Mouse (Mus musculus): Measurements from ENCODE around the gene Arhgef1.
"Not testable (repeated sequence)": the region's sequence is repeated elsewhere in the genome, so short reads cannot be mapped to it uniquely, and the experiment has no call there.

Arhgef1 gene

DNA sequence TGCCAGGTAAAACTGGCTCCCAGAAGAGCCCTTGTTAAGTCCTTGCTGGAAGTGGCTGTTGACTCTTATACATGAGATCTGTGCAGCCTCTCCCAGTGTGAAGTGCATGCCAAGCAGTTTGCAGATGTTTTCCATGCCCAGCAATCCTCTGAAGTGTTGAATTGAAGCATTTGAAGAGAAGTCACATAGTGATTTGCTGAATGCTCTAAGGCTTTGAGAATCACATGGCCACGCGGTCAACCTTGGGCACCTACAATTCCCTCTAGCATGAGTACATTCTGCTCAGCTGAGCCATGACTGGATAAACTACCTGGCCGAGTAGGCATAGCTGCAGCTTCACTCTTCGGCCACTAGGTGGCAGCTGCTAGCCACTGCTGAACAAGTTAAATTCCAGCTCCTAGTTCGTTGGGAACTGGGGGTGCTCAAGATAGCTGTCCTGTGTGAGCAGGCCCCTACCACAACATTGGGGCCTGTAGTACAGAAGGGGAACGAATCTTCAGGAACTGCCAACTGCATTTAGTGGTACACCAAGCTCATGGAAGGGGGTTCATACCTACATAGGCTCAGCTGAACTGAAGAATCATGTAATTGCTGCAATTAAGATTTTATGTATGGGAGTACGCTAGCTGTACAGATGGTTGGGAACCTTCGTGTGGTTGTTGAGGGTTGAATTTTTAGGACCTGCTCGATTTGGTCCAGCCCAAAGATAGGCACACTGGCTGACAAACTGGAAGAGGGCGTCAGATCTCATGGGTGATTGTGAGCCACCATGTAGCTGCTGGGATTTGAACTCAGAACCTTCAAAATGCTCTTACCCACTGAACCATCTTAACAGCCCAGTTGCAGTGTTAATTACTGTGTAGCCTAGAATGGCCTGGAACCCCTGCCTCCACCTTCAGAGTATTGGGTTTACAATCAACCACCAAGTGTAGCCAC lies 12.2 kb upstream of the Arhgef1 start:
- peak; percentile 79 for DNase-seq (ENCODE audit: low spot score)

DNA sequence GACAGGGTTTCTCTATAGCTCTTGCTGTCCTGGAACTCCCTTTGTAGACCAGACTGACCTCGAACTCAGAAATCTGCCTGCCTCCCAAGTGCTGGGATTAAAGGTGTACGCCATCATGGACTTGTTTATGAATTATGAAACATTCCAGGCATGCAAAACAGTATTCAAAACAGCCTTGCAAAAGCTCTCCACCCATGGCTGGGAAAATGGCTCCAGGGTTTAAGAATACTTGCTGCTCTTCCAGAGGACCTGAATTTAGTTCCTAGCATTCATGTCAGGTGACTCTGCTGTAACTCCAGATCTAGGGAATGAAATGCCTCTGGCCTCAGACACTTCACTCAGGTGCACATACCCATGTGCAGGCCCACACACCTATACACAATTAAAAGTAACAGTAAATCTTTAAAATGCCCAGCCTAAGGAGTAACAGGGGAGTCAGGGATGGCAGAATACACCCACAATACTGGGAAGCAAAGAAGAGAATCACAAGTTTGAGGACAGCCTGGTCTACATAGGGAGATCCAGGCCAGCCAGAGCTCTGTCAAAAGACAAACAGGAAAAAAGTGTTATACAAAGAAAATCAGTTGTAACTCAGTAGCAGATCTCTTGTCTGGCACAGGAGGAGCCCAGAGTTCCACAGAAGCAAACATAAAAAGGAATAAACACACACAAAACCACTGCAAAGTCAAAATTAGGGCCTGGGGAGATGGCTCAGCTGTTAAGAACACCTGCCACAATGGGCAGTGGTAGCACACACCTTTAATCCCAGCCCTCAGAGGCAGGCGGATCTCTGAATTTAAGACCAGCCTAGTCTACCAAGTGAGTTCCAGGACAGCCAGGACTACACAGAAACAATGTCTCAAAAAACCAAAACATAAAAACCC lies 11.2 kb upstream of the Arhgef1 start:
- DNase-seq (ENCODE audit: low spot score), result no peak

DNA sequence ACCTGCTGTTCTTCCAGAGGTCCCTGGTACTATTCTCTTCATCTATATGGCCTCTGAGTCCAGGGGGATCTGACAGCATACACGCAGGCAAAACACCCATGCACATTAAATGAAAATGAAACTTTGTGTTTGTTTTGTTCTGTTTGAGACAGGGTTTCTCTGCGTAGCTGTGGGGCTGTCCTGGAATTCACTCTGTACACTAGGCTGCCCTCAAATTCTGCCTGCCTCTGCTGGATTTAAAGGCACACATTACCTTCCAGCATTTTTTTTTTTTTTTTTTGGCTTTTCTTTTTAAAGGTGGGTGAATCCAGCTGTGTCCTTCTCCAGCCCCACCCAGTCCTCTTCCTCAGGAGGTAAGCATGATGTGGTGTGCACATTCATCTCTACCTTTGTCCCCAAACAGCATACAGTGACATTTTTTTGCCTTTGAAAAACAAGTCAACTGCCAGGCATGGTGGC lies 10.6 kb upstream of the Arhgef1 start:
- DNase-seq (ENCODE audit: low spot score), result no peak

DNA sequence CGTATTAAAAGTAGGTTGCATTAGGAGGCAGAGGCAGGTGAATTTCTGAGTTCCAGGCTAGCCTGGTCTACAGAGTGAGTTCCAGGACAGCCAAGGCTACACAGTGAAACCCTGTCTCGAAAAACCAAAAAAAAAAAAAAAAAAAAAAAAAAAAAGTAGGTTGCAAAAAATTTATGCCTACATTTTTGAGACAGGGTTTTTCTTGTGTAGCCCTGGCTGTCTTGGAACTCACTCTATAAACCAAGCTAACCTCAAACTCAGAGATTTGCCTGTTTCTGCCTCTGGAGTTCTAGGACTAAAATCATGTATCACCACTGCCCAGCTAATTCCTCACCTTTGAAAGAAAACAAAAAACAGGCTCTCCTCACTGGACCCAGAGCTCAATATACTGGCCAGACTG lies 7.0 kb upstream of the Arhgef1 start:
- DNase-seq (ENCODE audit: low spot score), result not testable (repeated sequence)

DNA sequence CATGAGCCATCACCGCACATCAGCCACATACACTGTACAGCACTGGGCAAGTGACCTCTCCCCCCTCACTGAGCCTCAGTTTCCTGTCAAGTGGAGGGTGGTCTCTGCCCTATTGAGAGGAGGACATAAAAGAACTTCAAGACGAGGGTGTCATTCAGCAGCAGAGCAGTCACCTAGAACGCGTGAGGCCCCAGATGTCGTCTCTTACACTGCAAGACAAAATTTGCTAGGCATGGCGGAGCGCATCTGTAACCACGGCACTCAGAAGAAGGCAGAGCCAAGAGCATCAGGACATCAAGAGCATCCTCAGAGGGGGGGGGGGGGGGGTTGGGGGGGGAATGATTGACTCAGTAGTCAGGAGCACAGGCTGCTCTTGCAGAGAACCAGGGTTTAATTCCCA lies 6.4 kb upstream of the Arhgef1 start:
- DNase-seq (ENCODE audit: low spot score), result no peak

DNA sequence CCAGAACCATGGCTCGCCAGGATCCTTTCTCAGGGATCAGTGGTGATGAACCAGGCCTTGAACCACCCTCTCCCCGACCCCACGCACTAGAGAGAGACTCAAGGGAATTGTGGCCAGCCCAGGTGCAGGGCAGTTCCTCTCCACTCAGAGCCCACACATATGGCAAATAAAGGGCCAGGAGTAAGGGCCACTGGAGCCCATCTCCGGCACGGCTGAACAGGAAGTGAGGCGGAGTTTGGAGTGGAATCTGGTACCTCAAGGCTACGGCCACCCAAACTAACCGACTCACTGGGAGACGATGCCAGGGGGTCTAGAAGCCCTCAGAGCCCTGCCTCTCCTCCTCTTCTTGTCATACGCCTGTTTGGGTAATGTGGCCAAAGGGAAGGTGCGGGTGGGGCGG lies 5.5 kb upstream of the Arhgef1 start, which contains the start of gene Cd79a:
Gene Cd79a, plus strand, starts transcription at position 158 of the 400 bp plus-strand sequence.
- DNase-seq (ENCODE audit: low spot score), result no peak

DNA sequence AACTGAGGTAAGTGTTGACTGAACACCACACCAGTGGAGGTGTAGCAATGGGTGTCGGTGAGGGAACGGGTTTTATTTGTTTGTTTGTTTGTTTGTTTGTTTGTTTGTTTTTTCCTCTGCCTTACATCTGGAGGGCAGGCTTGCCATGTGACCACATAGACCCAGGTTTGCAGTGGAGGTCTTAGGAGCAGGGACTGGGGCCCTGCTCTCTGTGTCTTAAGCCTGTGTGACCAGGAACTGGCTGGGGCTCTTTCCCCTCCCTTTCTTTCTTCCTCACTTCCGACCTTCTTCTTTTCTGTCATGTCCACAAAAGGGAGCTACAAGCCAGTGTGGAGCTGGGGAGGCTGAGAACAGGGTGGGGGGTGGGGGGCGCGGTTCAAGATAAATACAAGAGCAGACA lies 4.8 kb upstream of the Arhgef1 start:
- no peak for DNase-seq (ENCODE audit: low spot score)

DNA sequence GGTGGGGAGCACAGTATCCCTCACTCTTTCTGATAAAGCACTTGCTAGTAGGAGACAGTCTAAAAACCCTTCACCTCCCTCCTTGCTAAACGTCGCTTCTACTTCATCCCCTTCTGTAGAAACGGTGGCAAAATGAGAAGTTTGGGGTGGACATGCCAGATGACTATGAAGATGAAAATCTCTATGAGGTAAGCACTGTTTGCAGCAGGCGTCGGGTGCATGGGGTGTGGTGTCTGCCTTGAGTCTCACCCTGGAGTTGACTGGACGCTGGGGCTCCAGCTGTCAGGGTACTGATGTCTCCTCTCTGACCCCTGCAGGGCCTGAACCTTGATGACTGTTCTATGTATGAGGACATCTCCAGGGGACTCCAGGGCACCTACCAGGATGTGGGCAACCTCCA lies 1.6 kb upstream of the Arhgef1 start:
- DNase-seq (ENCODE audit: low spot score), result no peak

DNA sequence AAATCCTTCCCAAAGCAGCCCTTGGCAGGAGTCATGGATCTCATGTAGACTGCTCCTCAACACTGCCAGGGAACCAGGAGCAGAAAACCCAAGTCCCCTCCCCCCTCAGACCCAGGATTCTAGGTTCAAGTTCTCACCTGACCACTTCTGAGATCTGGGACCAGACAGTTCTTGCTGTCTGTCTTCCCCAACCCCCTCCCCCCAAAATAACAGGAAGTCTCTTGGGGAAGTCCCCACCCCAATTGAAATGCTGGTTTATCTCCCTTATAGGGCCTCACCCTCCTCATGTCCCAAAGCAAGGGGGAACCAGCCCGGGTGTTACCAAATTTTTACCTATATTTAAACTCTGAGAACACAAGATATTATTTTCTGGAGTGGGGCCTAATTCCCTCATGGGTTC lies 870 bp upstream of the Arhgef1 start:
- no peak for DNase-seq (ENCODE audit: low spot score)

DNA sequence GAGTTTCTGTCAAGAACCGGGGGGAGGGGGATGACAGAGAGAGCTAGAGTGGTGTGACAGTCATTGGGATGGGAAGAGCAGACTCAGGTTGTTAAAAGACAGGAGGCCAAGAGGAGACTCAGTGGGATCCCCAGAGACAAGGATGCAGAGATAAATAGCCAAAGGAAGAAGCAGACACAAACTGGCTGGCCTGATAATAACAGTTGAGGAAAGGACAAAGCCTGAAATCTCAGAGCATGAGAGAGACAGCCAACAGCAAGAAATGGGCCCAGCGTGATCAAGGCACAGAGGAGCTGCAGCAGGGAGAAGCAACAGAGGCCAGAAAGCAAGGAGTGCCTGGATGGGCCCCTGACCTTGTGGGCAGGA lies 465 bp upstream of the Arhgef1 start:
- no peak for DNase-seq (ENCODE audit: low spot score)

DNA sequence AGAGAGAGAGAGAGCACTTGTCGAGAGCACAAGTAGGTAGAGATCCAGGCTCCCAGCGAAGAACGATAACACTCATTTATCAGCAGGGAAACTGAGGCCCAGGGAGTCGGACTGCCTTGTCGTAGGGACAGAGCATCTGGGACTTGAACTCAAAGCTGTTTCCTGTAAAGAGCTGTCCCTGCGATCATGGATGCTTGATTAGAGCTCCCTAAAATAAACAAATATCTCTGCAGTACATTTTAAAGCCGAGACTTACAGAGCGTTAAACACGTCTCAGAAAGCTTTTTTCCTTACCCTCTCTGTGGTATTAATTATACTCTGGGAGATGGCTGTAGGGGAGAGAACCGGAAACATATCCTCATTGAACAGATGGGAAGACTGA lies 723 bp downstream of the Arhgef1 start:
- no peak for DNase-seq (ENCODE audit: low spot score)

DNA sequence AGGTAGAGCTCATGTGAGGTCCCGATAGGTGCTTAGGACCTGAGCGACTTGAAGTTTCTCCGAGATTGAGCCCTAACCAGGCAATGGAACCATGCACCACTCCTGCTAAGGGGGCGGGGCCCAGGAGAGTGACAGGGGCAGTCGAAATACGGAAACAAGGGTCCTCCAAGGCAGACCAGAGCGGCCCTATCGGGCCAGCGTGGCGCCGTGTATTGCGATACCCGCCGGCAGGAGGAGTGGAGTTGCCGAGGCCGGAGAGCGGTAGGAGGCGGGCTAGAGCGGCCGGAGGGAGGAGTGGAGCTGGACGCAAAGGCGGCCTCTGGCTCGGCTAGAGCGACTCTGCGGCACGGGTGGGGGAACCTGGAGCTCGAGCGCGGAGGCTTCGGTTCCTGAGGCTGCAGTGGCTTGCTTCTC lies 1.4 kb downstream of the Arhgef1 start:
- peak; percentile 97 for DNase-seq (ENCODE audit: low spot score)

DNA sequence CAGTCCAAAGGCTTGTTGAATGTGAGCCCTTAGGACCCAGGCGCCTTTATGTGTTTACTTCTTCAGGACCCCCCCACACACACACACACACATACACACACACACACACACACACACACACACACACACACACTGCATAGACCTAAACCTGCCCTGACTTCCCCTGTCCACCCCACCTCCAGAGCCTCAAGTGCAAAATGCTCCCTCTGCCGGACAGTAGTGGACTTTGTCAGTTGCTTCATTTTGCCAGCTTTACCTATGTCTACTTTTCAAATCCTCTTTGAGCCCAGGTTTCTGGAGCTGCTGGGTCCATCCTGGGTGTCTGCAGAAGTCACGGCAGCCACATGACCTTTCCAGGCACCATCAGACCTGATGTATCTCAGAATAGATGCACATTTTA lies 2.2 kb downstream of the Arhgef1 start:
- peak; percentile 68 for DNase-seq (ENCODE audit: low spot score)

DNA sequence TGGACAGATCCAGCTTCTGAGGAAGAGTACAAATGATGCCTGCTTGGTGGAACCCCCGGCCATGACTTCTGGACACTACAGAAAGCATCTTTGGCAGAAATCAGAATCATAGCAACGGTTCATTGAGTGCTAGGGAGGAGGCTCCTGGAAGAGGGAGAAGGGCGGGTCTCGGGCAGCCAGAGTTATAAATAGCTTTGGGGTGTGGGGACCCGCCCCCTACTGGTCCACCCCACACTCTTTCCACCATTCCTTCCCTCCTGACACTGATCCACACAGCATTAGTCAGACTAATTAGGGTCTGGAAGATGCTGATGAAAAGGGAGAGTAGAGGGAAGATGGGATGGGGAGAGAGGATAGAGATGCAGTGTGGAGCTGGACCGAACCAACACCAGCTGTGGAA lies 3.8 kb downstream of the Arhgef1 start:
- no peak for DNase-seq (ENCODE audit: low spot score)

DNA sequence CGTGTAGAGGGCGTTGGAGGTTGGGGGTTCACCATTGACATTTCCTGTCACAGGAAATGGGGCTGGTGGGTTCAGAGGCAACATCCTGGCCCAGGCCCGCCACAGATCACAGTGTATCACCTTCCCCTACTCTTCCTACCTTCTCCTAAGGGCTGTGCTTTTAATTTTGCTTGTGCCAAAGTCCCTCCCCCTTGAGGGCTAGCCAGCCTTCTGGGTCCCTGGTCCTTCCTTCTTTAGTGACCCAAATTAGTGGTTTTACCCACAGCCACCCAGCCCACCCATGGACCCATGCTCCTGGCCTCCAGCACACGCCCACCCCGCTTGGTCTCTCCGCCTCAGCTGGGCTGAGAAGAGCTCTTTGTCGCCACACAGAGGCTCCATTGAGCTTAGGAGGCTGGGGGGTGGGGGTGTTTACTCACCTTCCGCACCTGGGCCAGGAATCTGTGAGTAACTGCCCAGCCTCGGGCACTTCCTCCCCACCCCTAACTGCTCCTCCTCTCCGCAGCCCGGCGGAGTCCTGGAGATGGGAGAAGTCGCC lies 4.6 kb downstream of the Arhgef1 start:
- DNase-seq (ENCODE audit: low spot score), result no peak

DNA sequence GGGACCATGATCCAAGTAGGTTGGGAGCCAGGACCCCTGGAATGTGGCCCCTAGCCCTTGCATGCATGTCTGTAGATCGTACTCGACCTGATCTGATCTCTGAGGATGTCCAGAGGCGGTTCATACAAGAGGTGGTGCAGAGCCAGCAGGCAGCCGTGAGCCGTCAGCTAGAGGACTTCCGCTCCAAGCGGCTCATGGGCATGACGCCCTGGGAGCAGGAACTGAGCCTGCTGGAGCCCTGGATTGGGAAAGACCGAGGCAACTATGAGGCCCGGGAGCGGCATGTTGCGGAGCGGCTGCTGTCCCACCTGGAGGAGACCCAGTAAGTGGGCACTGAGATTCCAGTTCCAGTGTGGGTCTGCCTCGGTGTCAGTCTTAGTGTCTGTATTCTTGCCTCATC lies 9.8 kb downstream of the Arhgef1 start:
- no peak for DNase-seq (ENCODE audit: low spot score)

DNA sequence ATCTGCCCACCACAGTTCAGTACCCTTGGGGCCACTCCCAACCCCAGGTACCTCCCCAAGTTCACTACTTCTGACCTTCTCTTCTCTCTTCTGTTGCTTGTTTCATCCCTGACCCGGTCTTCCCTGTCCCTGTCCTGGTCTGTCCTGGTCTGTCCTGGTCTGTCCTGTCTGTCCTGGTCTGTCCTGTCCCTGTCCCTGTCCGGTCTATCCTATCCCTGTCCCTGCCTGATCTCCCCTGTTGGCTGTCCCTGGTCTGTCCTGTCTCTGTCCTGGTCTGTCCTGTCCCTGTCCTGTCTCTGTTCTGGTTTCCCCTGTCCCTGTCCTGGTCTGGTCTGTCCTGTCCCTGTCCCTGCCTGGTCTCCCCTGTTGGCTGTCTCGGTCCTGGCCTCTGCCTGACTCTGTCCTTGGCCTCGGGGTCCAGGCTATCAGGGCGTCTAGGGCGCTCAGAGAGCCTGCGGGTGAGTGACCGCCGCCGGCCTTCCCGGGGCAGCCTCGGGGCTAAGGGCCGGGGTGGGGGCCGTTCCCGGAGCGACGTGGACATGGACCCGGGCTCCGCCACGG lies 16.1 kb downstream of the Arhgef1 start:
- no peak for DNase-seq (ENCODE audit: low spot score)

DNA sequence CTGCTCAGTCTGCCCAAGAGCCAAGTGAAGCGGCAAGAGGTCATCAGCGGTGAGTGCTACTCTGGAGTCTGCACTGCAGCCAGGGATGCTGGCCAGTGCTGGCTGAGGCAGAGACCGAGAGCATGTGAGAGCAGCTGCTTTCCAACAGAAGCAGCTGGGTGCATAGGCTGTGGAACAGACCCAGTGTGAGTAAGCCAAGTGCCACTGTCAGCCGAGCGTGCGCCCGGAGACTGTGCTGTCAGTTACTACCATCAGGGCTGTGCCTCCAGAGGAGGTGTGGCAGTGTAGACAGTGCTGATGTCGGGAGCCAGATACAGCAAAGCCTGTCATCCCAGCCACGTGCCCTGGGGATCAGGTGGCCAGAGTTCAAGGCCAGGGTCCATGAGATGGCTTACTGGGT lies 17.0 kb downstream of the Arhgef1 start:
- no peak for DNase-seq (ENCODE audit: low spot score)

DNA sequence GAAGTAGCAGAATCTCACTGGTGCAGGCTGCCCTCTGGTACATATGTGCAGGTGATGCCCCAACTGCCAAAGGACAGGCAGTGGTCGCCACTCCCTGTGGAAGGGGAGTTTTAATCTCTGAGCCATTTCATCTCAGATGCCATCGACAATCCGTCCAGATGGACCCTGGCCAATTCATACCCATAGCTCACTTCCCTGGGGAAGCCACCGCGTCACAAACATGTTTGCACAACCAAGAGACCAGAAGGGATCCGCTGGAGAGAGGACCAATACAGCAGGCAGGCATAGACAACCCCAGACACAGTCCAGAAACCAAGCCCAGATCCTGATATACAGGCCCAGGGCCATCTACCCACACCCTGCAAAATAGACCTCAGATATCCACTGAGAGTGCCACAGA lies 27.8 kb downstream of the Arhgef1 start:
- no peak for DNase-seq (ENCODE audit: low spot score)

DNA sequence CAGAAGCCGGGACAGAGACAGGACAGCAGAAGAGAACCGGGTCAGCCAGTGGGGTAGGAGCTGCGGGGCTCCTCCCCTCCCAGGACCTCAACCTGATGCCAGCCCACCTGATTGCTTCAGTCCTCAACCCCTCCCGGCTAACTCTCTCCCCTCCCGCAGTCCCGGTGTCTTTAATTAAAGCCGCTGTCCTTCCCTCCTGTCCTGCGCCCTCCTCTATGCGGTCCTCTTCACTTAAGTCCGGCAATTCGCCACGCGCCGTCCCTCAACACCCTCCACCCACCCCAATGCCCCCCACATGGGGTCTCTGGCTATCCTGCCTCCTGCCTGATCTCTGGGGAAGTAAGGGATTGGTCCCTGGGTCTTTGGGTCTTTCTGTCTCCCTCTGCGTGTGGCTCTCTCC lies 28.9 kb downstream of the Arhgef1 start:
- DNase-seq (ENCODE audit: low spot score), result no peak

DNA sequence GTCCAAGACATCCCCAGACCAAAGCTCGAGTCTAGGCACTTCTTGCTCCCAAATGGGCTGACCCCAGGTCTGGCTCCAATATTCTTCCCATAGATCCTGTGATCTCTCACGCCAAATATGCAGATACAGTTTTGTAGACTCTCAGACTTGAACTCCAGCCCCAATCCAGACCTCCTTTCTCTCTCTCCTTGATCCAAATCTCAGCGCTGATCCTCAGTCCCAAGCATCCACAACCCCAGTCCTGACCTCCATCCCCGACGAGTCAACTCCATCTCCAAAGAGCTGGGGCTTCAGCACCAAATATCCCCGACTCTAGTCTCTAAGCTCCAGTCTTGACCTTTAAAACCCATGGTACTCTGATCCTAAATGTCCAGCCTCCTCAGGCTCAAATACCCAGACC lies 40.9 kb downstream of the Arhgef1 start:
- DNase-seq (ENCODE audit: low spot score), result no peak

DNA sequence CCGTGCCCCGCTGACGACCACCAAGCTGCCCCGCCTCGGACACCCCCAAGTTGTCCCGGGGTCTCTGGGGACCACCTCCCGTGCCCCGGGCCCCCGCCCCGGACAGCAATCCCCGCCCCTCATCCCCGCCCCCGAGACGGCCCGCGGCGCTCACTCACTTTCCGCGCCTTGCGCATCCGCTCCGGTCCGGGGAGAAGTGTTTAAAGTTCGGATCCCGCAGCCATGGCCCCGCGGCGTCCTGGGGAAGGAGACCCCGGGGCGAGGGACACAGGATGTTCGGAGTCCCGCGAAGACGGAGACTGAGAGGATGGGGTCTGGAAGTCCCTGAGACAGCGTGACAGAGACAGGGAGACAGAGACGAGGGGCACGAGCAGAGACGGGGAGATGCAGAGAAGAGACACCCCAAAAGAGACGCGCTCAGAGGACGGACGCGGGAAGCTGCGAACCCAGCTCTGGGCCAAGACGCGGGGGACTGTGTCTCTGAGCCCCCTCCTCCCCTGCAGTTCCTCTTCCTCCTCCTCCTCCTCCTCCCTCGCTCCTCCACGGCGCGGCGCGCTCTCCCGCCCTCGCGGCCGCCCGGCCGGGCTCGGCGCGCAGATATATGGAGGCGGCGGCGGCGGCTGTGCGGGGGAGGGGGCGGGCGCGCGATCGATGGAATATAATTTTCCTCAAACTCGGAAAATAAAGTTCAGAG lies 41.7 kb downstream of the Arhgef1 start, which contains the start of gene Gm4881:
Gene Gm4881, minus strand, starts transcription at position 238 of the 694 bp plus-strand sequence.
- DNase-seq (ENCODE audit: low spot score), result no peak
